Mouse (Mus musculus) thymus, adult 2 months (tissue): ENCODE results near the gene Ube2j2.

Experiments
- CTCF ChIP-seq: fragments of 200-500 bp; IDR thresholded peaks from 2 replicates; pipeline ENCODE4 v1.5.1; 2012; ENCODE audit warnings: mild to moderate bottlenecking, control low read depth, low read length, moderate library complexity, borderline replicate concordance; ENCODE audit not compliant: control insufficient read depth, poor library complexity, insufficient read depth; ENCODE audit errors: extremely low read depth
- POLR2A ChIP-seq: fragments of 200-500 bp; IDR thresholded peaks from 2 replicates; pipeline ENCODE4 v1.6.1; 2012; ENCODE audit warnings: mild to moderate bottlenecking, low read length, control low read depth, moderate library complexity; ENCODE audit not compliant: control insufficient read depth, poor library complexity, insufficient read depth; ENCODE audit errors: extremely low read depth

GRCm38 (mm10) chr4:155972651-155973050 is 29.0 kb downstream of the Ube2j2 start:
- TF ChIP-seq CTCF, result no peak
- no peak for TF ChIP-seq POLR2A
